Mouse (Mus musculus) spleen, adult 18-20 months (tissue): ENCODE data around the gene 1700001P01Rik.

ENCODE experiments used
- DNase-seq, 2 experiments: peaks; one replicate each; pipeline ENCODE4 v3.0.0; 2022; ENCODE audit warnings: mixed read lengths in 2 of 2

1700001P01Rik gene

DNA sequence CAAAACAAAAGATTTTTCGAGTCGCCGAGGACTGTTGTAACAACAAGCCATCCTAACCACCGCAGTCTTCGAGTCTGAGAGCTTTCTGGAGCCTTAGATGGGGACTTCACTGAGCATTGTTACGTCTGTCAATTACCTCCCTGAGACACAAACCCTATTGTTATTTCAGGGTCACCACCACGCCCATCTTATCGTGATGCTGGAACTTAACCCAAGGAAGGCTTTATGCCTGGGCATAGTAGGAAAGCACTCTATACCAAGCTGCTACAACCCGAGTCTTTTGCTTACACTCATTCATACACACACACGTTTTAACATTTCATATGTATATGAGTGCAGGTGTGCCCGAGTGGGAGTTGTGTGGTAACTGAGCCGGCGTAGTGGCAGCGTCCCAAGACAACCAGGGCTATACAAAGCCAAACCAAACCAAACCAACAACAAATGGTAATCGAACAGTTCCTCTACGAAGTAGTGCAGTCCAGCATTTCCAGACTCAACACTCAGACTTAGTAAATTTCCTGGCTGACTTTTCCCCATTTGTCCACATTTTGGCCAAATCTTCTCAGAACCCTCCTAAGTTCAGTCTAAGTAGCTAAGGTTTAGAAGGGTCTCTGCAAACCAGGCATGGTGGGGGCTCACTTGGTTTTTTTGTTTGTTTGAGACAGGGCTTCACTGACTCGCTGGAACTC is at the start of gene 1700001P01Rik:
TSS of gene 1700001P01Rik (minus strand) at position 111 of the 689 bp plus-strand sequence.
- DNase-seq = no peak

DNA sequence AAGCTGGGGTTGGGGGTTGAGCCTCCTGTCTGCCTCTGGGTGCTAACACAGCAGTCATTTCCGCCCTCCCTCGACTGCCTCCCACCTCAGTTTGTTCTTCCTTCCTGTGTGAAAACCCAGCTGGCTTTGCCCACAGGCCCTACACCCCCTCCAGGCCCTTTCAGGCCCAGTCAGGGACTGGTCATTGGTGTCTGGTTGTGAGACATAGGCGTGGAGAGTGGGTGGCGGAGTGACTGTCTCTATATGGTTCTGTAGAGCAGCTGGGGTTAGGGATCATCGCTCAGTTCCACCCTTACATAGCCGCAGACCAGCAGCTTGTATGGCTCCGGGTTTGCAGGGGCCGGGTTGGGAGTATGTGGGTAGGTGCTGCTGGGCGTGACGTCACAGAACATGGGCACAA is 49.6 kb upstream of the 1700001P01Rik start:
- peak; percentile 54 to 55 for DNase-seq

GRCm38 (mm10) chr11:97824895-97825294 is 49.2 kb upstream of the 1700001P01Rik start:
- DNase-seq = no peak

DNA sequence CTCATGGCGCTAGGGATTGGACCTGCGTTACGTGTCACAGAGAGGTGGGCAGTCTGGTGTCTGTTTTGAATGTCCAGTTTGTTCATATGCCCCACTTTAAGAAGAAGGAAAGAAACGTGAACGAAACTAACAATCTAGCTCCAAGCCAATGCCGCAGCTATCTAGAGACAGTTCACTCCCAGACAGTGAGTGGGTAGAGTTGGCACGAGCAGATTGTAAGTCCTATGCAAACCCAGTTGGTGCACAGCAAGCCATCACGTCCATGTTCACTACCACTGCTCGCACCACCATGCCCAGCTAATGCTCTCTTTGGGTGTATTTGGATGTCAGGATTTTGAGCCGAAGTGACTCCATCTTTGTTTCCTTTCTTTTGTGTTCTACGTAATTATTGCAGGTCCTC is 48.5 kb upstream of the 1700001P01Rik start:
- no peak for DNase-seq

DNA sequence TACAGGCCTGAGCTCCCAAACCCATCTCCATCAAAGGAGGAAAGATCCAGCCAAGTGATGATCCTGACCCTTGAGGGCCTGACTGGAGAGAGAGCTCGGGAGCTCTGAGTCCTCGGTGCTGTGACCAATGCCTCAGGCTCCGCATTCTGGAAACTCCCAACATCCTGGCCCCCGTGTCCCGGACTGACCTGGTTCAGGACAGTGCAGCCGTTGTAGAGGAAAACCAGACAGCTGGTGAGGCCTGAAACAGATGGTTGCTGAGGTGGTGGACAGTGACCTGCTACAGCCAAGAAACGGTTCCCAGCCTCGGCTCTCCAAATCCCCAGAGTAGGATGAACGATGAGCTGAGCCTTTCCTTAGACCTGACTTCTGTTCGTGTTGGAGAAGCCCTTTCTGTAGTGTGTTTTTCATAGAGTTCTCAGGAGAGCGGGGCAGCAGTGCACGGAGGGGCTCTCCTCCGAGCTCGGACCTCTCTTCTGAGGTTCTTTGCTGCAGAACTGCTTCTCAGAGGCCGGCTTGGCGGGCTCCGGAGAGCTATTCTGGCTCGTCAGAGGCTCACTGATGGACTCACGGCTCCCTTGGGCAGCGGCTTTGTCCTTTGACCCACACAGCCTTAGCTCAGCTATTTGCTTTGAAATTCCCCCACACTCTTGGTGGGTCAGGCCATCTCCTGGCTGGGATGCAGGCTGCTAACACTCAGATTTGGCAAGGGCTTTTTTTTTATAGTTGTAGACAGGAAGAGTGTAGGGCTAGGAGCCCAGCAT is 47.3 kb upstream of the 1700001P01Rik start:
- no peak for DNase-seq

DNA sequence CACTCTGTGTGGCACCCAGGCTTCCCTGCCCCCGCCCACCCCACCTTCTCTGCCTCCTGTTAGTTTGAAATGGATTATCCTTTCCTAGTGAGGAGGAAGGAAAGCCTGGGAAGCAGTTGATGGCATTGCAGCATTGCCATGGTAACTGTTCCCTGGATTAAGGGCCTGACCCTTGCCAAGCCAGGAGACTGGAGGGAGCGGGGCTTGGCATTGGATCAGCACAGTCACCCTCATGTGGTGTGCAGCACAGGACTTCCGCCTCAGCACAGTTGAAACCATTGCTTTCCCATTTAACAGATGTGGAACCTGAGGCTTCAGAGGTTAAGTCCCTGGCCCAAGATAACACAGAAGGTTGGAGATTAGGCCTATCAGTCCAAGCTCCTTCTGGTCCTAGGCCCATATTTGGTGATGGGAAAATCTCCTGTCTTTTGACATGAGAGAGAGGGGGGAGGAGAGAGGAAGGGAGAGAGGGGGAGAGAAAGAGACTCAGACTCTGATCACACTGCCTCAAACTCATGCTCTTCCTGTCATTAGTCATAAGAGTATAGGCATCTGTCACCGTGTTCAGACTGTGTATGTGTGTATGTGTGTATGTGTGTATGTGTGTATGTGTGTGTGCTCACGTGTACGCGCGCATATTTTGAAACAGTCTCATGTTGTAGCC is 45.8 kb upstream of the 1700001P01Rik start:
- no peak for DNase-seq

GRCm38 (mm10) chr11:97820840-97821239 is 45.1 kb upstream of the 1700001P01Rik start:
- no peak for DNase-seq

- no peak for DNase-seq
Measured at GRCm38 (mm10) chr11:97819923-97820322, 44.2 kb upstream of the 1700001P01Rik start.

GRCm38 (mm10) chr11:97819102-97819501 is 43.4 kb upstream of the 1700001P01Rik start:
- no peak for DNase-seq

- no peak for DNase-seq
Measured at GRCm38 (mm10) chr11:97818571-97818970, 42.9 kb upstream of the 1700001P01Rik start.

DNA sequence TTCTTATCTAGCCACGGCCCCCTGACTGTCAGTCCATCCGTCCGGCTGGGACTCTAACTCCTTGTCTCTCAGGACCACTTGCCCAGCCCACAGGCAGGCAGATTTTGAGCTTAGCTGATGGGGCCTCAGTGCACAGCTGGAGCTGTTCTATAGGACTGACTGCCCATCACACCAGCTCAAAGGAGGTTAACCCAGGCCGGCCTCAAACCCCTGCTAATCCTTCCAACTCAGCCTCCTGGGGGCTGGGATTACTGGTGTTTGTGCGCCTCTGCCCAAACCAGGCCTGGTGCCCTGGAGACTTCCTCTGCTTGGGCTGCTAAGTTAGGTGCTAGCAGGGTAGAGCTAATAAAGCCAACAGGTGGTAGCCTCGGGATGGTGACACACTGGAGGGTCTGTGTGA is 42.3 kb upstream of the 1700001P01Rik start:
- no peak for DNase-seq

DNA sequence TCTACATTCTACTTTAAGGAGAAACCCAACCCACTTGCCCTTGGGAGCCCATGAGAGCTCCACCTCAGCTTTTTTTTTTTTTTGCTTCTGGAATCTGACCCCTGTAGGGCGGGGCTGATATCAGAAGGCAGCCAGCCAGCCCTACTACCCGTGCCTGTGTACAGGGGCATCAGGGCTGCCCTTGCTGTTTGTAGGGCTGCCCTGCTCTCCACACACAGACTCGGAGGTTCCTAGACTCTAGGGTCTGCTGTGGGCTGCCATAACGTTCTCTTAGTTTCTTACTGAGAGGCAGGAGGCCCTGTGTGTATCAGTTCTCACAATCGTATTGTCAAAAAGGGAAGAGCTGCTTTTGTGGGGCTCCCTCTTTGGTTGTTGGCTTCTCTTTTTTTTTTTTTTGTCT is 41.7 kb upstream of the 1700001P01Rik start:
- DNase-seq = no peak

DNA sequence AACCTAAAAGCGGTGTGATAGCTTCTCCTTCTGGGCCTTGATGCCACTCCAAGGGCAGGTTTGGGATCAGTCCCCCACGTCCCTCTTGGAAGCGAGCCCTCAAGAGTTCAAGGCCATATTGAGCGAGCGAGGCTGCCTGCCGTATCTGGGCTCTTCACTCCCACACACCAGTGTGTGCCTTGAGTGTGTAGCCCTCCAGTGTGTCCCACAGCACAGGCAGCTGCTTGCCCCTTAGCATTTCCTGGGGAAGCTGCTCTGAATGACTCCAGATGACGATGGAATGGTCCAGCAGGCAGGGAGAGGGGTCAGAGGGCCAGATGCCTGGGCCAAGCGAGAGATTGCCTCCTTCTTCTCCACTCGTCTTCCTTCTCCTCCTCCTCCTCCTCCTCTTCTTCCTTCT is 41.2 kb upstream of the 1700001P01Rik start:
- no peak for DNase-seq

DNA sequence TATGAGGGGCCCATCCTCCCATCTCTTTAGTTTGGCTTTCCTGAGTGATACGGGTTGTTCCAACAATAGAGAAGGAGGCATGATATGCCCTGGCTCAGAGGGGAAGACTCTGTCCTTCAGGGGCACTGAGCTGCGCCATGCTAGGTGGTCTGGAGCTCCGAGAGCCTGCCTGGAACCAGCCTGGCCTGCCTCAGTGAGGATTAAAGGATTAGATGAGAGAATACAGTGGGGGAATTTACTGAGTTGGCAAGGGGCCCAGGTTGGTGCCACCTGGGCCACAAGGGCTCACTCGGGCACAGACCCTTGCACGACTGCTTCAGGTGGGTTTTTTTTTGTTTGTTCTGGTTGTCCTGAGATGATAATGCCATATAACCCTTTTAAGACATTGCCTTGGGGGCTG is 40.5 kb upstream of the 1700001P01Rik start:
- no peak for DNase-seq

- DNase-seq = no peak
Measured at GRCm38 (mm10) chr11:97815736-97816135, 40.0 kb upstream of the 1700001P01Rik start.

GRCm38 (mm10) chr11:97813746-97814515 is 38.2 kb upstream of the 1700001P01Rik start:
- no peak for DNase-seq

DNA sequence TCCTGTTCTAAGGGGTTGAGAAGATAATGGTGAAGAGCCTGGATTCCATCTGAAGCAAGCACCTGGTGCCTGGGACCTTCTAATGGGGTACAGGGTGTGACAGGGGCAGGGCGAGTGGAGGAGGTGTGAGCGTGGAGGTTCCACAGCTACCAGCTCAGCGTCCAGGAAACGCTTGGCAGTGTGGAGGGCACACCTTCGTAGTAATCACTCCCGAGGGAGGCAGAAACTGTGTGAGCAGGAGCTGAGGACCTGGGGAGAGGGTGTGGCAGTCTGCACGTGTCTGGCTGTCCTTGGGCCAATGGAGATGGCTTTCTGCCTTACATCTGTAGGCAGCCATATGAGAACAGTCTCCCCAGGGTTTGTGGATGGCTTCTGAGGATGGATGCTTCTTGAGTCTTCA is 37.4 kb upstream of the 1700001P01Rik start:
- no peak for DNase-seq

DNA sequence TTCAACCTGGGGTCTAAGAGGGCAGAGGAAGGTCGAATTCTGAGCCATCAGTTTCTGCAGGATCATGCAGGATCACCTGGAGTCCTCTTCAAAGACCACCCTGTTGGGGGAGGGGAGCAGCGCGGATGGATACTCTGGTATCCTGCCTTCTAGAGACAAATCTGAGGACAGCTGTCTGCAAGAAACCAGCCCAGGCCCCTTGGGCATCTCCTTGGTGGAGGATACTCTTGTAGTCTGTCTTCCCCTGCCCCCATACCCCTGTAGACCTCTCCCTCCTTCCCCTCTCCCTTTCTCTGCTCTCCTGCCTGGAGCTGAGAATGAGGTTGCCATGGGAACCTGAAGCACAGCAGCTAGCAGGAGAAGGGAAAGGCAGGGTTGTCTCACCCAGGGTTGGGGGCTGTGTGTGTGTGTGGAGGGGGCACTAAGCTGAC is 36.8 kb upstream of the 1700001P01Rik start:
- DNase-seq = no peak

DNA sequence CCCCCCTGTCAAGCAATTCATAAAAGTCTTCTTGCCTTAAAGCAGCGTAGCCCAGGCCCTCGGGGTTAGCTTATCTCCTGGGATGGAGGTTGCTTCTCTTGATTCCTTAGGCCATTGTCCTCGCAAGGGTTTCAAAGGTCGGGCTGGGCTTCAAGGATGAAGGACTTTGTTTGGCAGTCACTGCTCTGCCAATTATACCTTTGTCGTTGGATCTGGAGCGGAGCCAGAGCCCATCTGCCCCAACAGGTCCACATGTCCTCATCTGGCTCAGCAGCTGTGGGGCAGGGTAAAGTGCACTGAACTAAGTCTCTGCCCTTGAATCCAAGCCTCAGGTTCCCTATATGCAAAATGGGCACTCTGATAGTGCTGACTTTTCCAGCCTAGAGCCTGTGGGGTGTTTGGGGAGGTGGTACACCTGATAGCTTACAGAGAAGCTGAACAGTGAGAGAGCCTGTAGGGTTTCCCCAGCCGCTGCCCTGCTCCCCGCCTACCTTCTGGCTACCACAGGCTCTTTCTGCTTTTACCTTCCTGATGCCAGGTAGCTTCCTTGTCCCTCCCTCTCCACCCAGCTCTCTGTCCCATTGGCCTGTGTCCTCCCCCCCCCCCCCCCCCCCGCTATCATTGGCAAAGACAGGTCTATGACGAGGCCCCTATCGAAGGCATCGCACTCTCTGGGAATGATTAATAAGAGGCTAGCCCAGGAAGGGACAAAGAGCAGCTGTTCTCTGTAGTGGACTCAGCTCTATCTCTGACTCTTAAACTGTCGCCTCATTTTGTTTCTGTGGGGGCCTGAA is 36.0 kb upstream of the 1700001P01Rik start:
- DNase-seq = no peak

DNA sequence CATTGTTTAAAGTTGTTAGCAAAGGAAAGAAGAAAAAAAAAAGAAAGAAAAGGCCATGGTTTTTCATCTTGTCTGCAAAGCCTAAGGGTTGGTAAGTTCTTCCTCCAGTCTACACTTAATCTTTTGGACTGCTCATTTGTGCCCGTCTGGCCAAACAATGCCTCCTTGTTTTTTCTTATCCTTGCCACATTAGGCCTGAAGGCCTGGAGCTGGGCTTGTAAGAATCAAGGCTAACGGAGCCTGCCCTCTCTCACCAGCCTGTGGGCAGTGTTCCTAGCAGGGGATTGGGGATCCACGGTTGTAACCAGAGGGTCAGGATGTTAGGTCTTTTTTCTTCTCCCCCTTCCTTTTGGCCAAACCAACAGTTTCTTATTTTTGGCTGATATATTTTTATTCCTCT is 35.3 kb upstream of the 1700001P01Rik start:
- DNase-seq = no peak

DNA sequence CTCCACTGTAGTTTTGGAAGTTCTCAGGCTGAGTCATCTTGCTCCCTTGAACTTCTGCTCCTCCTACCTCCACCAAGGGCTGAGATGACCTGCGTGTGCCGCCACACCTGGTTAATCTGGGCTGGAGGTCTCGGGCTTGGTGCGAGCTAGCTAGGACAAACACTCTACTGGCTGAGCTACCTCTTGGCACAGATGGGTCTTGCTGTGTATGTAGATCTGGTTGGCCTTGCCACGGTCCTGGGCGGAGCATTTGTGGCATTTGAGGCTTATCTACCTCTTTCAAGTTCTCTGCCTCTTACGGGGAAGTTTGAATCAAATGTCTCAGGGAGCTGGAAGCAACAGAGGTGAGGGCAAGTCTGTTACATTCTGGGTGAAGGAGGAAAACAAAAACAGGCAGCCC is 34.6 kb upstream of the 1700001P01Rik start:
- no peak for DNase-seq
